Mouse (Mus musculus): ENCODE data around the gene Tfr2.

Tfr2 gene

DNA sequence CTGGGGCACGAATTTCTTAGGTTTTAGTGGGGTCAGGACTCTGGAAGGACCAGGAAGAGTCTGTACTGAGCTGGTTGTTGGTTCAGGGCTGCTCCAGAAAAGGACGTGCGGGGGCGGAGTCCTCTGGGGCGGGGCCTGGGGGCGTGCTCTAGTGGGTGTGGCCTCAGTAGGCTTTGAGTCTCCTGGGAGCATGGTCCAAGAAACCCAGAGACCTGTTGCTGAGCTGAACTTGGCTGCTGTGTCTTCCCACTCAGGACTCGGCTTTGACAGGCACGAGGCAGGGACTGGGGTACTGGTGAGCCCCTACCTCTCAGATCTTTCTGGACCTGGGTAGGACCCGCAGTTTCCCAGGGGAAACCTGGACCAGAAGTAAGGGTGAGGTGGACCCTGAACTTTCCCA, at the start of gene Tfr2:
Tfr2 (plus strand) TSS at position 176 of the 400 bp plus-strand sequence.
- peak; percentile 89 for DNase-seq (ENCODE audit: extremely low read depth, insufficient read length, low spot score)

GRCm38 (mm10) chr5:137521861-137522260, 47.8 kb upstream of the Tfr2 start:
- DNase-seq (ENCODE audit: extremely low read depth, insufficient read length, low spot score), result no peak

GRCm38 (mm10) chr5:137522711-137523110, 46.9 kb upstream of the Tfr2 start:
- no peak for DNase-seq (ENCODE audit: extremely low read depth, insufficient read length, low spot score)

- DNase-seq (ENCODE audit: extremely low read depth, insufficient read length, low spot score), result no peak
Measured at GRCm38 (mm10) chr5:137523396-137524250, 46.0 kb upstream of the Tfr2 start.

DNA sequence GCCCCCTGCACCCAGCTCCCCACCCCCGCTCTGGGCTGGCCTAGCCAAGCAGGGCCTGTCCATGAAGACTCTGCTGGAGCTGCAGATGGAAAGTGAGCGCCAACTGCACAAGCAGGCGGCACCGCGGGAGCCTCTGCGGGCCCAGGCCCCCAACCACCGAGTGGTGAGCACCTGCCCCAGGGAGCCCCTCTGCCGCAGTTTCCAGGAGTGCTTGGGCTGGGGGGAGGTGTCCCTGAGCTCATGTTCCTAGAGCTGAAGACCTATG, 45.5 kb upstream of the Tfr2 start:
- DNase-seq (ENCODE audit: extremely low read depth, insufficient read length, low spot score), result no peak

DNA sequence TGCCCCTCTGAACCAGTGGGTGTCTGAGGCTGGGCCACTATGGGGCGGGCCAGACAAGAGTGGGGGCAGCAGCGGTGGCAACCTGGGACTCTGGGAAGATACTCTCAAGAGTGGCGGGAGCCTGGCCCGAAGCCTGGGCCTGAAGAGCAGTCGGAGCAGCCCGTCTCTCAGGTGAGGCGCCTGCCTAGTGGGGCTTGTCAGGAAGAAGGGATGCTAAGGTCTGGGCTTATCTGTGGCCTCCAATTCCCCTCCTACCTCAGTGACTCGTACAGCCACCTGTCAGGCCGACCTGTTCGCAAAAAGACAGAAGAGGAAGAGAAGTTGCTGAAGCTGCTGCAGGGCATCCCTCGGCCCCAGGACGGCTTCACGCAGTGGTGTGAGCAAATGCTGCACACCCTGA, 45.0 kb upstream of the Tfr2 start:
- DNase-seq (ENCODE audit: extremely low read depth, insufficient read length, low spot score), result no peak

- no peak for DNase-seq (ENCODE audit: extremely low read depth, insufficient read length, low spot score)
Measured at GRCm38 (mm10) chr5:137525511-137525910, 44.1 kb upstream of the Tfr2 start.

DNA sequence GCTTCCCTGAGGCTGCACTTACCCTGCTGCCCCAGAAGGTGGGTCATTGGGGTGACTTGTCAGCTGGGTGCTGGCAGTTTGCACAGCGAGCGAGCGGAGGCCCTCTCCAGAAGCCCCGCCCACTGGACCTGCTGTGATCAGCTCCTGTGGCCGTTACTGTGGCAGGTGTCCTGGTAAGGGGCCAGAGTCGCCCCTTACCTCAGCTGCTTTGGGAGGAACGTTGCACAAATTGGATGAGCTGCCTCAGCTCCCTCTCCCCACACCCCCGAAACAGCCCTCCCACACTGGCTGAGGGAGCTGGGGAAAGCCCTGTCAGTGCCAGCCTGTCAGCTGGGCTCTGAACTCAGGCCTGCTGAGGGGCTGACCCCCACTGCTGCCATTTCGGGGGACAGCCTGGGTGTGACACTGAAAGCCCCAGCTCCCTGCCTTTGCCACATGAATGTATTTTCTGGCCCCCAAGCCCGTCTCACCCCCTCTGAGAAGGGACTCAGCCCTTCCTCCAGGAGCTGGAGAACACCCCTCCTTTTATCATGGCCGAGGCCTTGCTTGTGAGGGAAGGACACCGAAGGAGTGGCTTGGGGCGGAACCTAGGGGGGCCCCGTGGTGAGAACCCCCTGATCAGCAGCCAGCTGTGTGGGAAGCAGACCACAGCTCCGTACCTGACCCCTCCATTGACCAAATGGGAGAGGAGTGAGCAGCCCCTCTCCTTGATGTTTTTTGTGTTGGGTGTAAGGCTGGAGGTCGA, 43.3 kb upstream of the Tfr2 start:
- DNase-seq (ENCODE audit: extremely low read depth, insufficient read length, low spot score), result no peak

GRCm38 (mm10) chr5:137527413-137527812, 42.2 kb upstream of the Tfr2 start:
- no peak for DNase-seq (ENCODE audit: extremely low read depth, insufficient read length, low spot score)

DNA sequence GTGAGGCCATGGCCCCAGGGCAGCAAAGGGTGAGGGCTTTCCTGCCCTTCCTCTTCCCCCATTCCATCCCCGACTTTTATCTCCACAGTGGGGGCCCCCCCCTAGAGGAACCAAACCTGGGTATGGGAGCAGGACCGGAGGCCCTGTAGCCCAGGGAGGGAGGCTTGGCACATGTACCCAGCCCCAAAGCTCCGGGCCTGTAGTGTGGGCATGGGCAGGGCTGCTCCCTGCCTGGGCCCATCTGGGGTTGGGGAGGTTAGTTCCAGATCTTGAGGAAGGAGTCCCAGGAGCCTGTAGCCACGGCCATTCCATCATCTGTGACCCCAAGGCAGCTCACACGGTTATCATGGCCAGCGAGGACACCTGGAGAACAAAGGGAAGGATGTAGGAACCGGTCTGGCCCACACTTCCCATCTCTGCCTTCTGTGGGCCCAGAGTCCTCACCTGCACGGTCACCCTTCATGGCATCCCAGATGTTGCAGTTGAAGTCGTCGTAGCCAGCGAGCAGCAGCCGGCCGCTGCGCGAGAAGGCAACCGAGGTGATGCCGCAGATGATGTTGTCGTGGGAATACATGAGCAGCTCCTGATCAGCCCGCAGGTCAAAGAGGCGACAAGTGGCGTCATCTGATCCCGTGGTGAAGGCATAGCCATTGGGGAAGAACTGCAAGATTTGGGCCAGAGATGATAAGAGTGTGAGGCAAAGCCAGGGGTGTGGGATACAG, 41.2 kb upstream of the Tfr2 start:
- no peak for DNase-seq (ENCODE audit: extremely low read depth, insufficient read length, low spot score)

DNA sequence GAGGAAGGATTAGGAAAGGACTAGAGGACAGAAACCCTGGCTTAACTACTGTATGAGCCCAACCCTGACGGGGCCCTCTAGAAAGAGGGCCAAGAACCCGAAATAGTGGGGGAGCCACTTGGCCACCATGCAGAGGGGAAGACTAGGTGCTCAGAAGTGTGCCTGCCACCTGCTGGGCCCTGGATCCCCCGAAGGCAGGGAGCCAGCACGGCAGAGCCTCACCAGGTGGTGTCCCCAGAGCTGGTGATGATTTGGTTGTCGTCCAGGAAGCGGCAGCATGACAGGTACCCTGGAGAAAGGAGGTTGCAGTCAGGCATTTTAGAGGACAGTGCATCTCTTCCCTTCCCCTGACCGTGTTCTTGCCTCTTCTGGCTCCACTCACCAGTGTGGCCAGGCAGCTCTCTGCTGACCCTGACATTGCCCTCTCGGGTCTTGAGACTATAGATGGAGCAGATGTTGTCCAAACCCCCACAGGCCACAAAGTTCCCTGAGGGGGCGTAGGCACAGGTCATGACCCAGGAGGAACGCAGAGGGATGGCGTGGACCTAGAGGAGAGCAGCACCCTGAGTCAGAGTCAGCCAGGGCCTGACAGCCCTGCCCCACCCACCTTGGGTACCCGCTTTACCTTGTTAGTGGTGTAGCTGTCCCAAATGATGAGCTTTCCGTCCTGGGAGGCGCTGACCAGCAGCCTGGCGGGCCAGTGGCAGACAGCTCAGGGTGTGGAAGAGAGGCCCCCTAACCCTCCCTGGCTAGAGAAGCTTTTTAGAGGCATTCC, 40.2 kb upstream of the Tfr2 start:
- DNase-seq (ENCODE audit: extremely low read depth, insufficient read length, low spot score), result no peak

GRCm38 (mm10) chr5:137530075-137530474, 39.6 kb upstream of the Tfr2 start:
- no peak for DNase-seq (ENCODE audit: extremely low read depth, insufficient read length, low spot score)

DNA sequence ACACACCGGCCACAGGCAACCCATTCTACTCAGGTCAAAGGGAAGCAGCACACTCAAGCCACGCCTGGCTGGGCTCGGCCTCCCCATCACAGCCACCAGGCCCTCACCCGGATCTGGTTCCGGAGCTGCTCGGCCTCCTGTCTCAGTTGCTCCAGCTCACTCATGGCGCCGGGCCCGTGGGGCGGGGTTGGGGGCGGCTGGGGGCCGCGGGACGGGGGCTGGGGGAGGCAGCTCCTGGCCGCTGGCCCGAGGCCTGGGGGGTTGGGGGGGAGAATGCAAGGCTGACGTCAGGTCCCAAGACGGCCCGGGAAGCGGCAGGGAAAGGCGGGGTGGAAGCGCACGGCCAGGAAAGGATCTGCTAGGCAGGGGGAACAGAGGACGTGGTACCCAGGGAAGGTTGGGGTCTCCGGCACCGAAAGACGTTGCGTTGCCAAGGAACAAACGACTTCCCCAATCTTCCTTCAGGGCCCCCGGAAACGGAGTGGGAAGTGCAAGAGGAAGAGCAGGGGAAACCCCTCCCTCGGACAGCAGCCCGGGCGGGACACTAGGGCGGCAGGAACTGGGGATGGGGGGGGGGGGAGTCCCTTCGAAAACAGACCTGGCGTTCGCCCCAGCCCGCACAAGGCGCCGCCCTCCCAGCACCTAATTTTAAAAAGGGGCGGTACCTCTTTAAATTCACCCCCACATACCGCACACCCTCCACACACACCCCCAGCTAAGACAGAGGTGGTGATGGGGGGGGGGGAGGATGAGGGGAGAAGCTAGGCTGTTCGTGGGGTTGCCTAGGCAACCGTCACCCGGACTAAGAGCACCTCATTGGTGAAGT, 38.8 kb upstream of the Tfr2 start:
- DNase-seq (ENCODE audit: extremely low read depth, insufficient read length, low spot score), result peak; percentile 80

- DNase-seq (ENCODE audit: extremely low read depth, insufficient read length, low spot score), result peak; percentile 60
Measured at GRCm38 (mm10) chr5:137531414-137532130, 38.1 kb upstream of the Tfr2 start.

GRCm38 (mm10) chr5:137532131-137532807, 37.4 kb upstream of the Tfr2 start:
- no peak for DNase-seq (ENCODE audit: extremely low read depth, insufficient read length, low spot score)

DNA sequence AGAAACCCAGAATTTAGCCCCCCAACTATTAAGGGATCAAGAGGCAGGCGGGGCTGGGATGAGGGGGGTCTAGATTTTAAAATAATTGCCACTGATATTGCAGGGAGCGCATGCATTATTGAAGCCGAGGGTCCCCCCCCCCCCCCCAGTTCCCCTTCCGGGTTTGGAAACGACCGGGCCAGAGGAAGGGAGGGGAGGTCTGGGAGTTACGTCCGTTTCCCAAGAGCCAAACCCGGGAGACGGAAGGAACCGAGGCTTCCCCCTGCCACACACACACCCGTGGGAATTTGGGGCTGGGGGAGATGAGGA, 36.9 kb upstream of the Tfr2 start:
- DNase-seq (ENCODE audit: extremely low read depth, insufficient read length, low spot score), result no peak

- peak; percentile 98 for DNase-seq (ENCODE audit: extremely low read depth, insufficient read length, low spot score)
Measured at GRCm38 (mm10) chr5:137533117-137533827, 36.4 kb upstream of the Tfr2 start, which contains the start of the genes Epo and Gnb2. Gene Epo (minus strand): TSS chr5:137533242. Gene Gnb2 (minus strand): TSS chr5:137533510.

DNA sequence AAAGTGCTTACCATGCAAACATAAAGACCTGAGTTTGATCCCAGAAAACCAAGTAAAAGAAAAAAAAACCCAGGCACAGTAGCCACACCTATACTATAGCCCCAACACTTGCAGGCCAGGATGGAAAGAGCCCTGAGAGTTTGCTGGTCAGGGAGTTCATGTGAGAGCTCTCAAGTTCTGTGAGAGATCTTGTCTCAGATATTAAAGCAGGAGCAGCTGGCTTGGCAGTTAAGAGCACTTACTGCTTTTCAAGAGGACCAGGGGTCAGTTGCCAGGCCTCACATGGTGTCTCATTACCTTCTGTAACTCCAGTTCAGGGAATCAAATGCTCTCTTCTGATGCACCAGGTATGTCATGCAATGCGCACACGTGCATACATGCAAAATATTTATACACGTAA, 34.9 kb upstream of the Tfr2 start:
- DNase-seq (ENCODE audit: extremely low read depth, insufficient read length, low spot score), result no peak
